Mouse (Mus musculus): Measurements from ENCODE around the gene Sox12. TPM values are rescaled to one million over a fixed set of nuclear protein-coding genes. Genes with fewer than 3 reads are reported as not detected.

Sox12 gene
- polyA plus RNA-seq (2017; shearing (Covaris generic)), result 1 to 10 TPM in 1 of 2 experiments, under 1 TPM in 1; 0.32 to 1.6 TPM

DNA sequence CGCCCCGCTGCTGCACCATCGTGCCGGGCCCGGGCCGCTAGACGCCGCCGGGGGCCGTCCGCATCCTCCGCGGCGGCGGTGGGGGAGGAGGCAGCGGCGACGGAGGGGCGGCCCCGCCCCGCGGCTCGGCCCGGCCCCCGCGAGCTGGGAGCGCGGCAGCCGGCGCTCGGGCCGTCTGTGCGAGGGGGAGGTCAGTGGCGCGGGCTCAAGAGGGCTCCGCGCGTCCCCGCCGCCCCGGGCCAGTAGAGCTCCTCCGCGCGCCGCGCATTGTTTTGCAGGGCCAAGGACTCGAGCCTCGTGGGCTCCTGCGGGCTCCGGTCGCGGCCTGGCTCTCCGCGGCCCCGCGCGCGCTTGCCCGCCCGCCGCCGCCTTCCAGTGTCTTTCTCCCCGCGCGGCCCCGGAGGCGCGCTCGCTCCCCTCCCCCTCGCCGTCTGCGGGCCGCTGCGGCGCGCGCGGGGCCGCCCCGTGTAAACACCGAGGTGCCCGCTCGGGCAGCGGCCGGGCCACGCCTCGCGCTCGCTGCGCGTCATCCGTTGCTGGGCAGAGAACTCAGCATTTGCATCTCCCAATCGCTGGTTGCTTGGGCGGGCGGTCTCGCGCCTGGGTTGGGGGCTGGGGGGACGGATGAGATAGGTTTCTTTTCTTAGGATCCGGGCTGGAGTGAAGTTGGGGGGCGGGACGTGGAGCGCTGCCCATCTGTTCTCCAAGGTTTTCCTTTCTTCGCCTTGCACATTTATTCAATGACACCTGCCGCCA, at the start of gene Sox12:
Gene Sox12 (minus strand): TSS at position 384 of the 756 bp plus-strand sequence.

DNA sequence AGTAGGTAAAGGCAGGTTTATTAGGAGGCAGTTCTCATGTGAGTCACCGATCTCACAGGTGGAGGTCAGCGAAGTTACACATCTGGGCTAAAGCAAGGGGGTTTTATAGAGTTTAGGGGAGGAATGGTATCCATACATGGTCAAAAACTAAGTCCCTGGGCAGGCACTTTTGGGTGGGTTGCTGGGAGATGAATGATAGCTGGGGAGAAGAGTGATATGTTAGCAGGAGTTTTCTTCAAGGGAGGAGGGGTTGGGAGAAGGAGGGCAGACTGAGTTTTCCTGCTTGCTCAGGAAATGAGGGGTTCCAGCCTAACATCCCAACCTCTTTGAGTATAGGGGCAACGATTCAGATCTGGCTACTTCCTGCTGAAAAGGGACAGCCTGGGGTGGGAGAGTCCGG, 17.4 kb upstream of the Sox12 start, which contains the start of gene 6820408C15Rik:
Gene 6820408C15Rik (plus strand): TSS at position 301 of the 400 bp plus-strand sequence.

DNA sequence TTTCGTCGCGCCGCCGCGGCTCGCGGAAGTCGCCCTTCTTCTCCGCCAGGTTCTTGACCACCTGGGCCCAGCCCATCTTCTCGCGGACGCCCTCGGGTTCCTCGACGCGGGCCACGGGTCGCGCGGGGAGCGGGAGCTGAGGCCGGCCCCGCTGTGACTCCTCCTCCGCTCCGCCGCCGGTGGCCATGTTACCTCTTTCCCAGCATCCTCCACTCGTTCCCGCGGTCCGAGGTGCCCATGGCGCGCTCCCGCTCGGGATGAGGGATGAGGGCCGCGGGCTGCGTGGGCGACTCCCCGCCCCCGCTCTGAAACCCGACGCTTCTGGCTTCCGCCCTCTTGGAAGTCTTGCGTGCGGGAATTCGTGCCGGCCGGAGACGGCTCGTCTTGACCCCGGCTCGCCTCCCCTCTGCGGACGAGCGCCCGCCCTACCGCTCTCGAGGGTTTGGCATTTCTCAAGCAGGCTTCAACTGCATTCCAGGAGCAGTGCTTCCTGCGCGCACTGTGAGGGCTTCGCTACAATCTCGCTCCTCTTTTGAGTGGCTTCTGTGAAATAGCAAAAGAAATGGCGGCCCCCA, 16.8 kb upstream of the Sox12 start, which contains the start of gene Zcchc3:
Gene Zcchc3 (minus strand): TSS at position 437 of the 575 bp plus-strand sequence.

DNA sequence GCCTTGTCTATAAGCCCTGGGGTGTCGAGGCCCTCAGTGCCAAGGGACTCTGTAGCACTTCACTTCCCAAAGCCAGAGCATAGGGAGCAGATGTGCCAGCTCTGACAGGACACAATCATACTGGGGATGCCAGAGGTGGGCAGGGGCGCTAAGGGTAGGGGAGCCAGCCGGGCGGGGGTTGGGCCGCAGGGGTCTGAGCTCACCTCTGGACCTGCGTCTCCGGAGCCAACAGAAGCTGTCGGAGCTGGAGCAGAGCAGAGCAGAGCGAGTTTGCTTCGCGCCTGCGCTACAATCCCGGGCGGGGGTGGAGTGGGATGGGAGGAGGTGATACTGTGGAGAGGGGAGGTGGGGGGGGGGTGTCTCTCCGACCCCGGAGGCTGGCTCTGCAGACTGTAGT, 21.5 kb downstream of the Sox12 start, which contains the start of gene Nrsn2:
Gene Nrsn2 (minus strand): TSS at position 294 of the 397 bp plus-strand sequence.

Other genes starting within 250 kb of the Sox12 start
- gene Csnk2a1, start 171.2 kb downstream of the Sox12 start, polyA plus RNA-seq (2017; shearing (Covaris generic)), result 10 to 100 TPM; 41.7 to 54.9 TPM
- gene Tbc1d20, start 104.2 kb downstream of the Sox12 start, polyA plus RNA-seq (2017; shearing (Covaris generic)), result 10 to 100 TPM; 43.8 to 62.6 TPM
- 100 to 1,000 TPM; 263 to 272 TPM for gene Rbck1, start 65.4 kb downstream of the Sox12 start, polyA plus RNA-seq (2017; shearing (Covaris generic))
- 1 to 10 TPM; 7.0 TPM for gene Trib3, start 54.0 kb downstream of the Sox12 start, polyA plus RNA-seq (2017; shearing (Covaris generic))
- gene Nrsn2, start 21.4 kb downstream of the Sox12 start, polyA plus RNA-seq (2017; shearing (Covaris generic)), result not detected
- gene Zcchc3, start 17.0 kb upstream of the Sox12 start, polyA plus RNA-seq (2017; shearing (Covaris generic)), result 1 to 10 TPM; 2.8 TPM
- under 1 TPM in 1 of 2 experiments, not detected in 1; 0.21 TPM for gene 6820408C15Rik, start 17.5 kb upstream of the Sox12 start, polyA plus RNA-seq (2017; shearing (Covaris generic))
- gene Defb23, start 66.6 kb upstream of the Sox12 start, polyA plus RNA-seq (2017; shearing (Covaris generic)), result not detected
- gene Defb20, start 79.0 kb upstream of the Sox12 start, polyA plus RNA-seq (2017; shearing (Covaris generic)), result not detected
- not detected for gene Defb22, start 92.1 kb upstream of the Sox12 start, polyA plus RNA-seq (2017; shearing (Covaris generic))
- gene Defb26, start 113.6 kb upstream of the Sox12 start, polyA plus RNA-seq (2017; shearing (Covaris generic)), result not detected
- not detected for gene Defb28, start 120.2 kb upstream of the Sox12 start, polyA plus RNA-seq (2017; shearing (Covaris generic))
- not detected for gene Defb29, start 142.0 kb upstream of the Sox12 start, polyA plus RNA-seq (2017; shearing (Covaris generic))
- gene Gm17416, start 171.3 kb upstream of the Sox12 start, polyA plus RNA-seq (2017; shearing (Covaris generic)), result not detected
- gene Defb21, start 174.7 kb upstream of the Sox12 start, polyA plus RNA-seq (2017; shearing (Covaris generic)), result not detected
- gene Defb19, start 182.2 kb upstream of the Sox12 start, polyA plus RNA-seq (2017; shearing (Covaris generic)), result not detected
- not detected for gene Defb45, start 201.3 kb upstream of the Sox12 start, polyA plus RNA-seq (2017; shearing (Covaris generic))
- not detected for gene Defb36, start 206.3 kb upstream of the Sox12 start, polyA plus RNA-seq (2017; shearing (Covaris generic))
- gene Defb25, start 225.0 kb upstream of the Sox12 start, polyA plus RNA-seq (2017; shearing (Covaris generic)), result not detected
- gene Rem1, start 228.9 kb upstream of the Sox12 start, polyA plus RNA-seq (2017; shearing (Covaris generic)), result not detected

Measured in activated CD4-positive, CD25-positive, alpha-beta regulatory T cell (primary cell).